Mouse (Mus musculus): ENCODE measurements around the gene Pirt.

Pirt gene

GRCm38 (mm10) chr11:66946922-66947321, 35.1 kb downstream of the Pirt start:
- no peak for DNase-seq

DNA sequence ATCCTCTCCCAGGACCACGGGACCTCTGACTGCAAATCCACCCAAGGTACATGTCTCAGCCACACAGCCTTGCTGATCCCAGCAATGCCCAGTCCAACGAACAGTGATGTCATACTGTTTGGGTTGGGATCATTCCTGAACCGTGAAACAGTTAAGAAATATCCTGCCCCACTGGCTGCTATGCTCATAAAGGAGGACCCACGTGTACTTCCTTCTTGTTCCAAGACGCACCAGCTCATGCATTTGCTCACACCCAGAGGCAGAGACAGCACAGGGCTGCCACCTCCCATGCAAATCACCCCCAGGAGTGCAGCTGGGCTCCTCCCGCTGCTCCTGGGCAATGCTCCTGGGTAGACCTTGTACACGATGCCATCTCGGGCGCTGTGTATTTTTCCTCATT, 44.5 kb downstream of the Pirt start, which contains the start of gene Tmem238l:
Gene Tmem238l, plus strand, starts transcription at position 336 of the 400 bp plus-strand sequence.
- DNase-seq, result no peak

- DNase-seq, result no peak
Observed at GRCm38 (mm10) chr11:66960797-66961196, 49.0 kb downstream of the Pirt start.

DNA sequence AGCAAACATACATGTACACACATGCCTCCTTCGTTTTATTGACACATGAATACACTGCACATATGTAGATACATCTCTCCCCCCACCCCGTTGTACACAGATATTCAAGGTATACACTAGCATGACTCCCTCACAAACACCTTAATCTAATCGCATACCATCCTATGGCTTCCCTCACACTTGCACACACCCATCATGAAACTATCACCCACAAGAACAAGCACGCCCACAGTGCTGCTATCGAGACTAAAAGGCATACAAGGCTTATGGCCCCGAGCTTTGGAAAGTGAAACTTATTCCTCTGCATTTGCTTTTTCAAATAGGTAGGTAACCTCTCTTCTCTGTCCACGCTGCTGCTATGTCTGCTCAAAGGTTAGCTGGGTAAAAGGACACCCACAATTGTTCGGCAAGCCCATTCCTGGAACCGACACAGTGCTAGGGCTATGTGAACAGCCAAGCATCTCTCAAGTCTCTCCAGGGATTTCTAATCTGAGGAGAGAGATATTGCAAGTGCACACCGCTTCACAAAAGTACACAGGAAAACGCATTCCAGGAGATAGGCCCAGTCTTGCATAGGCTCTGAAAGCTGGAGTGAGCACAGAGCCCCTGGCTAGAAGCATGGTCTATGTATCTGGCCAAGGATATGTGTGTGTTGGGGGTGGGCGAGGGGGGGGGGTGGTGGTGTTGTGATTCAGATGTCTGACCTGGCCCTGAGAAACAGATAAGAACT, 49.8 kb downstream of the Pirt start:
- no peak for DNase-seq

- DNase-seq, result no peak
Observed at GRCm38 (mm10) chr11:66963462-66963861, 51.7 kb downstream of the Pirt start.

DNA sequence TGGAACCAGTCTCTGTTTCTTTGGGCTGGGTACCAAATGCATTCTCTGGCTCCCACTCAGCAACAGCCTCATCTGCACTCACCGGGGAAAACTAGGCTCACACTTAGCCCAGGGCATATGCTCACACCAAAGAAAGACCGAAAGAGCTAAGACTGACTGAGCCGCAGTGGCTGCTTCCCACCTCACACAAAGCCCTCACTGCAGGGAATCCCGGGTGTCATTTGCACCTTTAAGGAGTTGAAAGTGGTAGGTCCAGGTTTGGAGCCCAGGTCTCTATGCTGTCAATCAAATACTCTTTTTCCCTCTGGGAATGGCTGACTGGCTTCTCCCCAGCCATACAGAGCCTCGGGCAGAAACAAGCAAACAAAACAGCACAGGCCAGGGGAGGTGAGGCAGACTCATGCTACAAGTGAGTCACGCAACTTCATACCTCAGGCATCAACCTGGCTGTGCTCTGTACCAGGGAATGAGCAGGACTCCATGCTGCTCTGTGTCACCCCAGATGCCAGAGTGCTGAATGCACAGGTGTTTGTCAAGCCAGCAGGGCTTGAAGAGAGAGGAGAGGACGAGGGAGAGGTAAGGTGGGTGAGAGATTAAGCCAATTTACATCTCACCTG, 54.8 kb downstream of the Pirt start:
- DNase-seq, result no peak

DNA sequence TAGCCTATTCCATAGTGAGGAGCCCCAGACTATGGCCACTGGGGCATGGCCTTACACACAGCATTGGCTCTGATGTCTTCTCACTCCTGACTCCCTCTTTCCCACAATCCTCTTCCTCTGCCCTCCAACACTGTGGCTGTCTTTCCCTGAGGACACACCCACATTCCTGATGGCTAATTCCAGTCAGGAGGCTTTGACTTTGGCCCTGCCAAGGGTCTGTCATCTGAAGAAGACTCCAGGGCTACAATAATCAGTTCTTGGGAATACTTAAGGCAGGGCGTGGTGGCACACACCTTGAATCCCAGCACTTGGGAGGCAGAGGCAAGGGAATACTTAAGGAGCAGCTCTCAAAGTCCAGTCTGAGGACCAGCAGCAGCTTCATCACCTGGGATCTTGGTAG, 56.8 kb downstream of the Pirt start:
- no peak for DNase-seq

DNA sequence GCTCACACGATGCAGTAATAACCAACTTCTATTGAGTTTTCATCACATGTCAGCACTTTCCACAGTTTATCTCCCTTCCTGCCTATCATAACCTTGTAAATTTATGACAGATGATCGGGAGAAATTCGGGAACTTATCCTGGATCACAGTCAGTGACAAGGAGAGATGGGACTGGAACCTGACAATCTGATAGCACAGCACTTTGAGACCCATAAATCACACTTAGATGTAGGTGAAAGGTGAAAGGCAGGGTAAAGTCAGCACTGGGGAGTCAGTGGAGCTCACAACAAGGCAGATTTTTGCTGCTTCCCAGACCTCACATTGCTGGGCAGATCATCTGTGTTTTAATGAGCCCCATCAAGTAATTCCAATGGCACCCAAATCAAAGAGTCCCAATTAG, 61.7 kb downstream of the Pirt start:
- no peak for DNase-seq

DNA sequence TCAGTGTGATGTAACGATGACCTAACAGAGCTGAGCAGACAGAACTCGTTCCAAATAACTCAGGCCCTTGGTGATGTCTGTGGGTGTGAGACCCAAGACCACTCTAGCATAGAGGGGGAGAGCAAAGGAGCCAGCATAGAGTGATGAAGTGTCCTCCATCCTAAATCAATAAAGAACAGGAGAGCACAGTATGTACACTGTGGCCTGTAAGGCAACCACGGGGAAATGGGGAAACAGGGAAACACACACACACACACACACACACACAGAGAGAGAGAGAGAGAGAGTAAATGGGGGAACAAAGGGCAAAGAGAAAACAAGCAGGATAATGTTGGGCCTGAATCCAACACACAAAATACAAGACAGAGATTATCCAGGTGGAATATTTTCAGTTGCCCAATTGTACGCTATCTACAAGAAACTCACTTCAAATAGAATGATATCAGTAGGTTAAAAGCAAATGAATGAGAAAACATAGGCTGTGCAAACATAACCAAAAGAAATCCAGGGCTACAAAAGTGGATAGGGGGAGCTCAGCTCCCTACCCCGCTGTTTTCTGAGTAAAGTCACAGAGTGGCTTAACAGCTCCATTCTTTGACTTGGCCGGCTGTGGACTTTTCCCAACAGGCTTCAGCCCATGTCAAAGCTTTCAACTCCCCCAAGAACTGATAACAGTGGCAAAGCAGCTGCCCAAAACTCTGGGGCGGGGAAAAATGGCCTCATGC, 64.0 kb downstream of the Pirt start:
- DNase-seq, result no peak
